Mouse (Mus musculus) stomach, postnatal 0 days (tissue): ENCODE results near the gene Trappc6a.

Experiments
- CTCF ChIP-seq: IDR thresholded peaks from 2 replicates; pipeline ENCODE4 v1.5.1; 2016; ENCODE audit warnings: antibody characterized with exemption, low read depth, mild to moderate bottlenecking, moderate library complexity
- EP300 ChIP-seq: optimal IDR thresholded peaks from 2 replicates; pipeline ENCODE3; 2016; ENCODE audit warnings: antibody characterized with exemption

GRCm38 (mm10) chr7:19560491-19561260 lies 52.5 kb downstream of the Trappc6a start:
- TF ChIP-seq CTCF: no peak
- no peak for TF ChIP-seq EP300
